Mouse (Mus musculus): ENCODE measurements at regions not wholly inside any gene's neighbourhood (a gene's known extent, or its start where the extent isn't known, plus 50 kb on each side); places are given as distances from the start of the nearest gene placed in this dataset.

DNA sequence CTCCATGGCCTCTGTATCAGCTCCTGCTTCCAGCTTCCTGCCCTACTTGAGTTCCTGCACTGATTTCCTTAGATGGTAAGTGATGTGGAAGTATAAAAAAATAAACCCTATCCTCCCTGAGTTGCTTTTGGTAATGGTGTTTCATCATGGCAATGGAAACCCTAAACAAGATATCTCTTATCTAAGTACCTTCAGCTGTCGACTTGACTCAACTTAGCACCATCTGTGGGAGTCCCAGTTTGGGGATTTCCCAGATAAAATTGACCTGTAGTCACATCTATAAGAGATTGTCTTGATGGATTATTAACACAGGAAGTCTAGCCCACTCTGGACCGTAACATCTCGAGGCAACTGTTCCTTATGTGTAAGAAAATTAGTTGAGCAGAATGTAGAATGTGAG is 570.2 kb upstream of the Gm10306 start:
- DNase-seq (ENCODE audit: low read depth, low spot score) = no peak

DNA sequence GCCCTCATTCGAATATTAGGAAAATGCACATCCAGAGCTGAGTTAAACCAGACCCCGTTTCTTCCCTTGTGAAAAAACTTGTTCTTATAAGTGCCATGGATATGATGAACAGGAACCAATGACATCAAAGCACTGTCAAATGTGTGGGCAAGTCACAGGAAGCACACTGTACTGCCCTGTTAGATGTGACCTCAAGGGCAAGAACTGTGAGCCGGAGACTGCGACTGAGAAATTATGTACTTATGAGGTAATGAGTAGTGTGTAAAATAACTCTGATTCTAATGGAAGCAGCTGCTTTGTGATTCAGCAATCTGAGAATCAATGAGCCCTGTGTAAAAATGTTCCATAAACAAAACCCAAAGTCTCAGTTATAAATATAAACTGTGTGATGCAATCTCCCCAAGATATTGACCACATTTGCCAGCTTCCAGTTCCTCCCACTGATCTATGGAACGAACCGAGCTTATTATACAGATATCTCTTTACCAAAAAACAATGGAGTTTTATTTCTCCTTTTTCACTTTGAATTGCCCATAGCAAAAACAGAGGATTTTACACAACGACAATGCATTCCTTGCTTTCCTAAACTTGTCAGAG is 566.0 kb upstream of the Gm10306 start:
- no peak for DNase-seq (ENCODE audit: low read depth, low spot score)

- no peak for DNase-seq (ENCODE audit: low read depth, low spot score)
Measured at GRCm38 (mm10) chr4:94005818-94006217, 550.5 kb upstream of the Gm10306 start.

- peak; percentile 62 for DNase-seq (ENCODE audit: low read depth, low spot score)
Measured at GRCm38 (mm10) chr4:94007088-94007768, 549.1 kb upstream of the Gm10306 start.

DNA sequence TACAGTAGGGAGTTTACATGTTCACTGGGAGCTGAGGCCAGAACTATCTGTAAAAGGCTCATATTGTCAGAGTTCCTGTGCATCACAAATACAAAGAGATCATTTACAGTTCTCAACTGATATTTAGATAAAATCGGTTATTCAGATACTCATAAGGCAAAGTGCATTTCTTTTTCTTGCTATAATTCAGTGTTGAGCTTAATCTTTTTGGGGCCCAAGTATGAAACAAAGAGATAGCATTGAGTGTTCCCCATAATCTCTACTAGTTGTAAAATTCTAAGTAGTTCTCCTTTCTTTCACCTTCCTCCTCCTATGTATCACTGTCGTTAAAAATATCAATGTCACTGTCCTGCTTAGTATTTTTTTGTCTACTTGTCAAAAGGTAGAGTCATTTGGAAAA is 540.6 kb upstream of the Gm10306 start:
- no peak for DNase-seq (ENCODE audit: low read depth, low spot score)

- DNase-seq (ENCODE audit: low read depth, low spot score) = no peak
Measured at GRCm38 (mm10) chr4:94017702-94018101, 538.6 kb upstream of the Gm10306 start.

- no peak for DNase-seq (ENCODE audit: low read depth, low spot score)
Measured at GRCm38 (mm10) chr4:94049629-94050310, 506.6 kb upstream of the Gm10306 start.

GRCm38 (mm10) chr4:94052249-94053162 is 503.8 kb upstream of the Gm10306 start:
- no peak for DNase-seq (ENCODE audit: low read depth, low spot score)

GRCm38 (mm10) chr4:94073178-94073870 is 483.0 kb upstream of the Gm10306 start:
- peak; percentile 2 for DNase-seq (ENCODE audit: low read depth, low spot score)

DNA sequence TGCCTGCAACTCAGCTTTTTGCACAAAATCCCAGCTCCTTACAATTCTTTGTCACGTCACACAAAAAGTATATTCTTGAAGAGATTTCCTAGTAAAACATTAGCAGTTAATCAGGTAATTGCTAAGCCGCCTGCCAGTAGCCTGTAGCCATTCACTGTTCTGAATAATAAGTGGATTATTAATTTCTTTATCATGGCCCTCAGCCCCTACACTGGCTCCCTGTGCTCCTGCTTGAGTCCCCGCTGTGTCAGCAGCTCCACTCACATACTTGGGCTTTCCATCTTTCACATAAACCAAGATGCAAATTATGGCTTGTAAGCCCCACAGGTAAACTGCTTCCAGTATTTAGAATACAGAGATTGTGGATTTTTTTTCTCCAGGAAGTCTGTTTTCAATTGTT is 473.5 kb upstream of the Gm10306 start:
- DNase-seq (ENCODE audit: low read depth, low spot score) = no peak

GRCm38 (mm10) chr4:94094379-94094778 is 462.0 kb upstream of the Gm10306 start:
- no peak for DNase-seq (ENCODE audit: low read depth, low spot score)

GRCm38 (mm10) chr4:94106941-94107340 is 449.4 kb upstream of the Gm10306 start:
- no peak for DNase-seq (ENCODE audit: low read depth, low spot score)

DNA sequence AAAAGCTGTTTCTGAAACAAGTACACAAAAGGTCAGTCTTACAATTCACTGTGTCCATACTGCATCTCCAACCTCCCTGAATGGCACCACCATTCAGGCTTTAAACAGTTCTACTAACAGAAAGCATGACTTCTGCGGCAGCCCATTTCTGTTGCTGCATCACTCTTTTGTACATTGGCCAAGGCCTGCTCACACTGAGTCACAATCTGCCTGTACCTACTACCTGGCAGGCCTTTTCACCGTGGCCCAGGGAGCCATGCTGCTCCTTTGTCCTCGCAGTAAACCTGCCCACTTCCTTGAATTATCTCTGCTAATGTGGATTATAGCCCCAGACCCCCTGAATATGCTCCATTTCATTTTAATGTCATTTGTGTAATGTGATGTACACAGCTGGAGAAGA is 439.5 kb upstream of the Gm10306 start:
- DNase-seq (ENCODE audit: low read depth, low spot score) = no peak

- peak; percentile 80 for DNase-seq (ENCODE audit: low read depth, low spot score)
Measured at GRCm38 (mm10) chr4:94124177-94124576, 432.2 kb upstream of the Gm10306 start.

DNA sequence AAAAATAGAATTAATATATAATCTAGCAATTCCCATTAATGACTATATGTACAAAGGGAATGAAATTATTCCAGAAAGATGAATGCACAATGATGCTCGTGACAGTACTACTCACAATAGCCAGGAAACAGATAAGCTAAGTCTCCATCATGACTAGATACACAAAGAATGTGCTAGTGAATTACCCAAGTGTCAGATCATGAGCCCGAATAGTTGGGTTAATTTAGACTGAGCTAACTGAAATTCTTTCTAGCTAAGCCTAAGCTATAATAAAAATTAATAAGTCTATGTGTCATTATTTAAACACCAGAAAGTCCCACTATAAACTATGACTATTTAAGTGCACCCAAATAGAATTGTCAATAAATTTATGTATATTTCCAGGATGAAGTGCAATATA is 418.4 kb upstream of the Gm10306 start:
- DNase-seq (ENCODE audit: low read depth, low spot score) = no peak

DNA sequence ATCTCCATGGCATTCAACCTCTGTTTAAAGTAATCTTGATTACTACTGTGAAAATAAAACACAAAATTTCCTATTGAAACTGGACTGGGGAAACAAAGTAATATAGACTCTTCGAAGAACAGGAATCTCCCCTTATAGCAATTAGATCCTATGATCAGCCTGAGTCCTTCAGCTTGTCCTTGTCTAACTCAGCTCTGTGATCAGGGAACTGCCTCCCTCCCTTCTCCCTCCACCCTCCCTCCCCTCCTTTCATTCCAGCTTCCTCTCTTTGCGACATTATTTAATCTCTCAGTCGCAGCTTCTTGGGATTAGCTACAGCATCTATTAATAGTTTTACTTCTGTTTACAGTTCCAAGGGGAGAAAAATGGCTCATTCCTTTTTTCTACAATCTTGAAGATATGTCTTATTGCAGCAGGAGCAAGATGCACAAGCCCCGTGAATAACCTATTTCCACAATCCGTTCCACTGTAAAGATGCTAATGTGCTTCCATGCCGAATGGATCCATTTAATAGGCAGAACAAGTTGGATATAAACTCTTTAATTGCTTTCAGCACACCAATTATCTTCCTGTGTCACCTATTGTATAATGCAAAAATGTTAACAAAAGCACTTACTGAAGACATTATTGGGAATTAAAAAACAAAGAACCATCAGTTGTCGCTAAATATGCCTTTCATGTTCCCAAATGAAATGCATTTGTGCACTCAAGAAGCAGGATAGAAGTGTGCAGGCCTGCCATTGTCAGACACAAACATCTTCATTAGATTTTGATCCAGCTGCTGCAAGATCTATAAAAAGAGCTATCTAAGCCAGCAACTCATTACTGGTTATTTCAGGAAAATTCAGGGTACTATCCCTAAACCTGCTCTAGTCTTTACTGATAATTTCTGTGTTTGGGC is 411.2 kb upstream of the Gm10306 start:
- DNase-seq (ENCODE audit: low read depth, low spot score) = no peak

DNA sequence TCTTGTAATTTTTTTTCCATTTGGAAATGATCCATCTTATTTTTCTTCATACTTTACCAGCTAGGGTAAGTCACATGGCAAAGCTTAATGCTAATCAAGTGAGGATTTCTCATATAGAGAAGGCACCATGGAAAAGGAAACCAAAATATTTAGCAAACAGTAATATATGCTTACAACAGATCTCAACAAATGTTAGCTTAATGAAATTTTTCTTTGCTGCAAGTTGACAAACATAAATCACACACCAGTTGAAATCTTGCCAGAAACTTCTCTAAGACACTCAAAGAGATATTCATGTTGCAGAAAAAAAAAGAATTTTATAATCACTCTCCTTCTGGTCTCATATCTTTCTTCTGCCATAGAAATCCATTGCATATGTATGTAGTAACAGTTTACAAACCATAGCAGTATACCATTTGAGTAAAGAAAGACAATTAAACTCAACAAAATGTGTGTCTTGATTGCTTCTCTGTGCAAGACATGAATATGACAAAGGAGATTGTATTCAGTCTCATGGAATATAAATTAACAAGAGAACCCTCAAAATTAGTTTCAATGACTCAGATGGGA is 408.3 kb upstream of the Gm10306 start:
- no peak for DNase-seq (ENCODE audit: low read depth, low spot score)

GRCm38 (mm10) chr4:94149056-94149455 is 407.3 kb upstream of the Gm10306 start:
- DNase-seq (ENCODE audit: low read depth, low spot score) = no peak

- DNase-seq (ENCODE audit: low read depth, low spot score) = no peak
Measured at GRCm38 (mm10) chr4:94160620-94161019, 395.7 kb upstream of the Gm10306 start.

- no peak for DNase-seq (ENCODE audit: low read depth, low spot score)
Measured at GRCm38 (mm10) chr4:94173096-94173495, 383.2 kb upstream of the Gm10306 start.

All from ZHBTc4 (cell line).